Mouse (Mus musculus): ENCODE measurements around the gene Atp8a2.
"Not testable (repeated sequence)": the region's sequence is repeated elsewhere in the genome, so short reads cannot be mapped to it uniquely, and the experiment has no call there.

The Atp8a2 gene

GRCm38 (mm10) chr14:60001801-60002200, 195.2 kb downstream of the Atp8a2 start:
- no peak for DNase-seq

DNA sequence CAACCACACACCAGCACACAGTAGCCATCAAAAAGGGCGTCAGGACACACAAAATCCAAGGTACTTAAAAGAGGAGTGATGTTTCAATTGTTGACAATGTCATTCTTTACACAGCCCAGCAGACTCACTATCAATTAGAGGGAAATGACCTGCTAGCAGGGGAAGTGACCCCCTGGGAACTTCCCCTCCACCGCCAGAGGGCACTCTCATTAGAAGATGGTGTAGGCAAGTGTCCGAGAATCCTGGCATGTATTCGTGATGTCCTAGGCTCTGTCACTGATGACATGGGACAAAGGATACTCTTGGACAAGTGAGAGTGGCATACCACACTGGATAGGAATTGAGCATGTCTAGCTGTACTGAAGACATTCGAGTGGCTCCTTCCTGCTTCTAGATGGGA, 208.1 kb downstream of the Atp8a2 start:
- peak; percentile 15 for DNase-seq

DNA sequence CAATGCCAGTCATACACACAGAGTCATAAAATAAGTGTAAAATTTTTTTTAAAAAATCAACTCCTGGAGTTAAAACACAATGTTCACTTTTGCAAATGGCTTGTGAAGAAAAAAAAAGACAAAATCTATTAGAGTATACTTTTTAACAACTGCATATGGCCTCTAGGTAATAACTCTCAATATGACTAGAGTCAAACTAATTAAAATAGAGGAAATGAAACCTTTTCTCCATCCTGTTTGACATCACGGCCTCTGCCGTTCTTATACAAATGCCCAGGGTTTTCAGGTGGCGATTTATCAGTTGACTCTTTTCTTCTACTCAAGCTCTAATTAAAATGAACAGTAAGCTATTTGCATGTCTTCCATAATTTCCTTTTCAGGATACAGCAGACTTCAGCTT, 209.0 kb downstream of the Atp8a2 start:
- no peak for DNase-seq

DNA sequence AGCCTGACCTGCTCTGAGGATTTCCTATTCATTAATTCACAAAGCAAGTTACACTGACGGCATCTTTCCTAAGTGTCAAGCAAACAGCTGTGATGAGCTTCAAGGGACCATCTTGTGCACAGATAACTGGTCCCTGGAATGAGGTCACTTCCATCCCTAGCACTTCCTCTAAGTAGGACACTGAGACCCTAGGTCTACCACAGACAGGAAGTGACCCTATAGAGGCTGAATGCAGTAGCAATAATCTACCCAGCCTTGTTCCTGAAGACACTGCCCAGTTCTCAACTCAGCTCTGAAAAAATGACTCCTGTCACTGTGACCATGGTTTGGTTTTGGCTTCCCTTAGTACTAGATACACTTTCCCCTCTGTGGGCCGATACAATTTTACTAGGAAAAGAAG, 219.0 kb downstream of the Atp8a2 start:
- DNase-seq: no peak

- DNase-seq: no peak
Measured at GRCm38 (mm10) chr14:59971221-59971730, 225.7 kb downstream of the Atp8a2 start.

DNA sequence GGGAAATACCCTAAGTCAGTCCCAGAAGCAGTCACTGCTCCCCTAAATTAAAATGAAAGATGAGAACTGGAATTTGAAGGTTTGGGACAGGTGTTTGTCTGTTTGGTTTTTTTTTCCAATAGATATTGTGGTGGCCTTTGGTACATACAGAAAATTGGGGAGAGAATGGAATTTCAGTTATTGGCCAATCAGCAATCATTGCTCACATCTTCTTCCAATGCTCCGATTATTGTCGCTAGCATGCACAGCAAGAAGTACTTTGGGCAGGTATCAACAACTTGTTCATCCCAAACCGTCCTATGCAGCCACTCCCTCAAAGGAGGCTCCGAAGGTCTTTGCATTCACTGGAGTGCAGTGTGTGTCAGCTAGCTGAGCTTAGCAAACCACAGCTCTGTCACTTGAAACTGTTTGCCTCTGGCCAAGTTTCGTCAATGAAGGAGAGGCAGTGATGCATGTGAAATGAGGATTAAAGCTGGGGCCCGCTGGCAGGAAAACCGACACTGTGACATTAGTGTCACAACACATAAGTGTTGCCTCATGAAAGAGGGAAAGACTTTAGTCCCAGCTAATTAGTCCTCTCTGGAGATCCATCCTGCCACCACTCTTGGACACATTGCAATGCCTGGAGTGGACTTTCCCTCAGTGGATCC, 227.4 kb downstream of the Atp8a2 start:
- peak; percentile 30 for DNase-seq

DNA sequence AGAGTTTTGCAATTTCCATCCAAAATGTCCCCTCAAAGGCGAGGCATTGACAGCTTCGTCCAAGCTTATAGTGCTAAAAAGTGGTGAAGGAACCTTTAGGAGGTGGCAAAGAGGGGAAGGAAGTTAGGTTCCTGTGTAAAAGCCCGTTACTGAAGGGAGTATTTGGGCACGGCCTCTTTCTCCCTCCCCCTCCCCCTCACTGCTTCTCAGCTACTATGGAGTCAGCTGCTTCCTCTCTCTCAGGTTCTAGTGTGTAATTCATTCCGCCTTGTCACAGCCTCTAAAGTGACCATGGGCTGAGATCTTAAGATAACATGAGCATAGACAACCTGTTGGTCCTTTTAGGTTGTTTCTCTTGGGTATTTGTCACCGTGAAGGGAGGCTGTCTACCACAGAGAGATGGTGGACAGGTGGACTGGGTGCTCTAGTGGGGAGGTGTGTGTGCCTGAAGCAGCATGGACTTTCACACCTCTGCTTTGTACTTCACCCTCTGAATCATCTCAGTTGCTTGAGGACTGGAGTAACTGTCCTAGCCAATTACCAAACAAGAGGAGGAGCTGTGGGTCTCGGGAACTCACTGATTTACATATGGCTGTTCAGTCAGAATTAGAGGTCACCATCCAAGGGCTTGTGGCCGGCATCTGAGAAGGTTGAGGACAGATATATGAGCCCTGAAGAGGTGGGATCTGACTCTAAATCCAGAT, 229.0 kb downstream of the Atp8a2 start:
- no peak for DNase-seq

GRCm38 (mm10) chr14:59966981-59967380, 230.0 kb downstream of the Atp8a2 start:
- peak; percentile 10 for DNase-seq

DNA sequence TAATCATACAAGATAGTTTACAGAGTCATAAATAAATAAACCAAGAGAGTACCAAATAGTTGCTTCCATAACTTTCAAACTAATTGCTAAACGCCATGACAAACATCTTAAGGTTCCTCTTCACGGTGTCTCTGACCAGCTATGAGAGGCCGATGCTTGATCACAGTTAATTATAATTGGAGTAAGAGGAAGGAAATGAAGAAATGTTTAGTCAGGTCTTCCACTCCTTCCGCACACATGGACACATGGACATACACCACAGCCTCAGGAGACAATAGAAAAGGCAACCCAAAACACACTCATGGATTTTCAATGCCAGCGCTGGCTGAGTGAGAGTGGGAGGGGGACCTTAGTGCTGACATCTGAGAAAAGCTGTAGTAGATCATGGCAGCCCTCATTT, 232.4 kb downstream of the Atp8a2 start:
- no peak for DNase-seq

GRCm38 (mm10) chr14:59960961-59961360, 236.0 kb downstream of the Atp8a2 start:
- DNase-seq: no peak

- DNase-seq: no peak
Measured at GRCm38 (mm10) chr14:59960214-59960890, 236.6 kb downstream of the Atp8a2 start.

DNA sequence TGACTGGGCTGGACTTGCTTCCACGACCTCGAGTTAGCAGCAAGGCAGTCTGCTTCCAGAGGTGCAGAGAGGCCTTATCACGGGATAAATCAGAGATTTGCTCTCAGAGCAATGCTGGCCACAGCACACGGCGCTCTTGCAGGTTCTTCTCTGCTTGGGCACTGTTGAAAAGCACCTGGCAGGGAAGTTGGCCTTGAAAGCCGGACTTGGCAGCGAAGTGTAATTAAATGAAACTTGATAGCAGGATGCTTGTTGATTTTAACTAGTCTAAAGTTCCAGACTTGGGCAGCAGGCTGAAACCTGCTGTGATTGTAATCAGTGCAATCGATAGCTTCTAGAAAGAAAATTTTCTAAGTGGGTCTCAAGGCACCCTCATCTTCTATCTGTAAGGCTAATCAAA, 237.3 kb downstream of the Atp8a2 start:
- no peak for DNase-seq

- no peak for DNase-seq
Measured at GRCm38 (mm10) chr14:59949983-59950382, 247.0 kb downstream of the Atp8a2 start.

DNA sequence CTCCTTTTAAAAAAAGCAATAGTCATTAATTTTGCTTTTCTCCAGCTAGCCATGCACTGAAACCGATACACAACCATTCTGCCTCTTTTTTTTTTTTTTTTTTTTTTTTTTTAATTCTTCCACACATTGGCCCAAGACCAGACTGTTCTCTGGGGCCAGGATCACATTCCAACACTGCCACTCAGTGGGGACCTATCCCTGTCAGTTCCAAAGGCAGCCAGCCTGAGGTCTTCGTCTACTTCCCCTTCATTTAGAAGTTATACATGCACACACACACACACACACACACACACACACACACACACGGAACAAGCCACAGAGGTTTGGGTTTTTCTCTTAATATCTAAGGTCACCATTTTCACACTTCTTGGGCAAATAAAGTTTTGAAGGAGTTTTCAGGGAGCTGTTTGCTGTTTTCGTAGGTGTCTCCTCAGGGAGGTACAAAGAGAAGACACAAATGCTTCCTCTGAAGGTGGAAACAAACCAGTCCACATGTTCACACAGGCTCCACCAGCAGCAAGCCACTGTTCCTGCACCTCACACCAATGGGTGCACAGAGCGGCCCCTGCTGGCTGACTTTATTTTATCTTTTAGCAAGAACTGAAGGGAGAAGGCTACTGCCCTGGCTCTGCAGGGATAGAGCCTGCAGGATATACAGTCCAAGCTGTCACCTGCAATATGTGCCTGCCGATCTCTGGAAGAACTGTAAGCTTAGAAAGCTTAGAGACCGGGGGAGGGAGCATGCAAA, 253.9 kb downstream of the Atp8a2 start:
- peak; percentile 90 for DNase-seq

DNA sequence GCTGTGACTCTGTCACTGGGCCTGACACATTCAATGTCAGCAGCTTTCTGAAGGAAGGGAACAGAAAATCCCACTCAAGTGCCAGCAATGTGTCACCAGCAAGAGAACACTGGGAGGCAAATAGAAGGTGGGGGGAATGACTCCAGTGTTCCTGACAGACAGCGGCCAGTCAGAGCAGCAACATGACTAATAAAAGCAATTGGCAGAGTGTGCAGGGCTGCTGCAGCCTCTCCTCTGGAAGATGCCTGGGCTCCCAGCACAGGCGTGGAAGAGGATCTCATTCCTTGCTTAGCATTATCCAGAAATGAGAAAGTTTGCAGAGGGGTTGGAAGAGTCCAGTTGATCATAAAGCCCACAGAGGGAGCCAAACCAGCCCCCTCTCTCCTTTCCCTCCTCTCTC, 254.8 kb downstream of the Atp8a2 start:
- DNase-seq: peak; percentile 9

DNA sequence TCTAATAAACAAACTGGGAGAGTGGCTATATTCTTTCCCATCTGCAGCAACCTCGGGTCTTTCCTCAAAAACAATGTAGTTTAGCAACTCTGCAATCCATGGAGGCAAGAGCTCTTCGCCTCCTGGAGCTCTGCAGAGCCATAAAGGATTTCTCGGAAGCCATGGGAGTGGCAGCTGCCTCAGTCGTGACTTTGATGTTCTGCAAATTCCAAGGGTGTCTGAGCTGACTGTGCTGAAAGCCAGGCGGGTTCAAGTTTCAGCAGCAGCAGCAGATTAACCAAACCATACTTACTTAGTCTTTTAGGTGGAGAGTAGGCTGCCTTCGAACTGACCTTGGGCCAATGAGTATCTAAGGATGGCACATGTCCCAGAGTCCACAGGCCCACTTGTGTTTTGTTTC, 264.6 kb downstream of the Atp8a2 start:
- no peak for DNase-seq

DNA sequence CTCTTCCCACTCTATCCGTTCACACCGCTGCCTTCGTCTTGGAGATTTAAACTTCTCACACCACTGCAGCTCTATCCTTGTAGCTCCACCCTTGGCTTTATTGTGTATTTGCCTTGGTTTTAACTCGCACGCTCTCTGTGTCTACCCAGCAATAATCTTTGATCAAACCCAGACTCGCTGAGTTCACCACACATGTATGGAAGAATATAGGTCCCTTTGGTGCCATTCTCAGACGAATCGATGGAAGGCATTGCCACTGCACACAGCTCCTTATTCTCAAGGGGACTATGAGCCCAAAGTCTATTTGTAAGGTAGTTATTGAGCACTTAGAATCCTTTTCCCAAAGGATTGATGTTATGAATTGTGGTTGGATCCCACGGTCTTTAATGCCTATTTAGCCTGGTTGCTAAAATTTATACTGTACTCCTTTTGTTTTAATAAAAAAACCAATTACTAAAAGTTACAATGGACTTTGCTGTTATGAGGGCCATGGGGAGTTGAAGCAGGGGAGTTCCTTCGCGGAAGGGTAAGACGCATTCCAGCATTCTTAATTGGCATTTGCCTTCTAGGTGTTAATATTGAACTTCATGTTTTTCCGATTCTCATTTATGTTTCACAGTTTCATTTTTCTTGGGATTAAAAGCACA, 265.4 kb downstream of the Atp8a2 start:
- no peak for DNase-seq

GRCm38 (mm10) chr14:59929190-59929589, 267.8 kb downstream of the Atp8a2 start:
- not testable (repeated sequence) for DNase-seq

DNA sequence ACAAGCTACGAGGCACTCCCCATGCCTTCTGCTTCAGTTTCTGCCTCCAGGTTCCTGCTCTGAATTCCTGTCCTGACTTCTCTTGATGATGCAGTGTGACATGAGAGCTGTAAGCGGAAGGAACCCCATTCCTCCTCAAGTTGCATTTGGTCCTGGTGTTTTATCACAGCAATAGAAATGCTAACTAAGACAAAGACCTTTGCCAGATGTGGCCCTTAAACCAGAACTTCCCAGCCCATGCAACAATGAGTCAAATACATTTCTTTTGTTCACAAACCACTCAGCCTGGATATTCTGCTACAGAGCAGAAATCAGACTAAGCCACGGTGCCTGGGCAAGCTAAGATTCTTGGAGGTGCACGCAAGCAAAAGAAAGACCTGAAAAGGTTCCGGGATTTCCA, 268.2 kb downstream of the Atp8a2 start:
- DNase-seq: no peak

- DNase-seq: no peak
Measured at GRCm38 (mm10) chr14:59927804-59928203, 269.2 kb downstream of the Atp8a2 start.

- DNase-seq: no peak
Measured at GRCm38 (mm10) chr14:59919865-59920264, 277.1 kb downstream of the Atp8a2 start.

GRCm38 (mm10) chr14:59903484-59904130, 293.4 kb downstream of the Atp8a2 start:
- DNase-seq: no peak
